In genomic region chr17:46644916-46645475, GRCm38 (mm10) we compare ENCODE assay signal across 8 mouse cellular contexts. TPM values are rescaled to one million over a fixed set of nuclear protein-coding genes. Genes with fewer than 3 reads are reported as not detected.
A peak's percentile ranks its signal among the peaks of the same experiment; 100 is the strongest.
DNase-seq lines count a peak whose midpoint lies in the region; ATAC-seq and TF ChIP-seq lines count a peak whose summit lies in the region.

No protein-coding gene starts in this region.

- 0 out of 2 replicates have a peak, but pooled peaks have one; percentile 16 for ATAC-seq in heart, embryonic 12.5 days (ENCODE audit: insufficient number of reproducible peaks, low FRiP score)
- peak; percentile 73 for ATAC-seq in kidney, postnatal 0 days (replicated peaks; ENCODE audit: low FRiP score, low read depth)

- TF ChIP-seq CTCF in cerebellum, adult 2 months (IDR thresholded peaks at IDR 0.05; ENCODE audit: borderline replicate concordance, insufficient read depth, low read depth, low read length) = no peak
- no peak for TF ChIP-seq CTCF in kidney, postnatal 0 days (IDR thresholded peaks at IDR 0.05; ENCODE audit: low read depth)

- H3K9me3 ChIP-seq in heart, embryonic 12.5 days (replicated peaks) = no peaks in the 10 kb centered on the region
- no peaks in the 10 kb centered on the region for H3K9me3 ChIP-seq in kidney, postnatal 0 days (replicated peaks; ENCODE audit: low read length)

- H3K27me3 ChIP-seq in cerebellum, adult 2 months (ENCODE audit: control insufficient read depth, insufficient read depth, low read length) = no peaks in the 10 kb centered on the region
- no peaks in the 10 kb centered on the region for H3K27me3 ChIP-seq in heart, embryonic 12.5 days (replicated peaks)
- no peaks in the 10 kb centered on the region for H3K27me3 ChIP-seq in kidney, postnatal 0 days (ENCODE audit: insufficient read depth, low read length)

- H3K4me2 ChIP-seq in heart, embryonic 12.5 days = peak overlapping the region; percentile 91
- H3K4me2 ChIP-seq in kidney, postnatal 0 days (ENCODE audit: low read length) = peak overlapping the region; percentile 94

- peak overlapping the region; percentile 79 for H3K9ac ChIP-seq in heart, embryonic 12.5 days
- peak overlapping the region; percentile 75 for H3K9ac ChIP-seq in kidney, postnatal 0 days (ENCODE audit: low read depth, low read length)

- intact Hi-C loops in left cerebral cortex, postnatal 4 days (cut with DNase I) = loop anchor here (10.0 kb wide), 1 partner anchor 90 kb away; the partner anchor contains the start of gene Srf
- intact Hi-C loops in left cerebral cortex, postnatal 36 days (cut with DNase I) = no loop called here

- peaks cover 41% of the 10 kb centered on the region for H3K36me3 ChIP-seq in heart, embryonic 12.5 days
- peaks cover 23% of the 10 kb centered on the region for H3K36me3 ChIP-seq in kidney, postnatal 0 days (ENCODE audit: insufficient read depth, low read length)

- peaks cover 14% of the 10 kb centered on the region for H3K4me1 ChIP-seq in cerebellum, adult 2 months (ENCODE audit: control insufficient read depth, insufficient read depth, low read length)
- peaks cover 29% of the 10 kb centered on the region for H3K4me1 ChIP-seq in heart, embryonic 12.5 days (replicated peaks)
- peaks cover 11% of the 10 kb centered on the region; the same call in 1 of the 2 replicates for H3K4me1 ChIP-seq in kidney, postnatal 0 days (replicated peaks; ENCODE audit: insufficient read depth, low read length)

- DNase-seq in left cerebral cortex, postnatal 4 days = peak; percentile 45
- no peak for DNase-seq in left cerebral cortex, postnatal 36 days (ENCODE audit: low spot score in 2 of 2)
- DNase-seq in cerebellum, adult 2 months = peak; percentile 65 to 66
- peak; percentile 59 for DNase-seq in kidney, postnatal 0 days (ENCODE audit: low spot score)
- DNase-seq in lung, postnatal 25 days (ENCODE audit: low spot score) = peak; percentile 82
- DNase-seq in urinary bladder, postnatal 14 days (ENCODE audit: low spot score) = peak; percentile 79
- DNase-seq in left cerebral cortex, adult 8-10 months (ENCODE audit: low spot score in 2 of 2) = no peak

- H3K4me3 ChIP-seq in cerebellum, adult 2 months (replicated peaks; ENCODE audit: insufficient read depth, low read depth, low read length) = peak overlapping the region; percentile 84
- peak overlapping the region; percentile 89 for H3K4me3 ChIP-seq in heart, embryonic 12.5 days
- H3K4me3 ChIP-seq in kidney, postnatal 0 days (replicated peaks; ENCODE audit: low read depth, low read length) = peak overlapping the region; percentile 76

- 5% methylated on average over 11 of the region's 11 CpGs for WGBS in cerebellum, adult 2 months
- 14% methylated on average over 11 of the region's 11 CpGs for WGBS in heart, embryonic 12.5 days
- WGBS in kidney, postnatal 0 days = 4% methylated on average over 10 of the region's 11 CpGs

- TF ChIP-seq POLR2A in cerebellum, adult 2 months (IDR thresholded peaks at IDR 0.05; ENCODE audit: borderline replicate concordance, insufficient read depth, low read length) = no peak

- peak overlapping the region; percentile 40 for H3K27ac ChIP-seq in cerebellum, adult 2 months (ENCODE audit: insufficient read depth, low read length)
- peak overlapping the region; percentile 65 for H3K27ac ChIP-seq in heart, embryonic 12.5 days (ENCODE audit: poor library complexity, severe bottlenecking)
- peak overlapping the region; percentile 86 for H3K27ac ChIP-seq in kidney, postnatal 0 days

RNA-seq across cellular contexts. Expression of gene Klc4, which starts 0.8 kb away (rescaled TPM):
- total RNA-seq in left cerebral cortex, postnatal 4 days (2021) = 10 to 100 TPM; 18.9 to 20.4 TPM
- 10 to 100 TPM; 19.9 to 21.7 TPM for total RNA-seq in left cerebral cortex, postnatal 36 days (2021)
- 28.1 and 29.8 TPM in 2 replicates for polyA plus RNA-seq in cerebellum, adult 2 months (2012; rRNA removed)
- polyA plus RNA-seq in heart, embryonic 12.5 days (2016; fragmentation: Nextera tagmentation; extraction: Ambion mirVana) = 19.9 and 21.1 TPM in 2 replicates
- polyA plus RNA-seq in kidney, postnatal 0 days (2015; fragmentation: Nextera tagmentation; extraction: Ambion mirVana) = 47.6 and 50.4 TPM in 2 replicates
- 10 to 100 TPM; 20.8 to 23.4 (median 22.5) TPM for total RNA-seq in left cerebral cortex, adult 8-10 months (2022)

RNA-seq across cellular contexts. Expression of gene Mrpl2, which starts 1.0 kb away (rescaled TPM):
- total RNA-seq in left cerebral cortex, postnatal 4 days (2021) = 10 to 100 TPM; 34.3 to 43.6 TPM
- 10 to 100 TPM; 52.5 to 54.7 TPM for total RNA-seq in left cerebral cortex, postnatal 36 days (2021)
- 67.5 and 68.2 TPM in 2 replicates for polyA plus RNA-seq in cerebellum, adult 2 months (2012; rRNA removed)
- 90.9 and 99.0 TPM in 2 replicates for polyA plus RNA-seq in heart, embryonic 12.5 days (2016; fragmentation: Nextera tagmentation; extraction: Ambion mirVana)
- 144 and 157 TPM in 2 replicates for polyA plus RNA-seq in kidney, postnatal 0 days (2015; fragmentation: Nextera tagmentation; extraction: Ambion mirVana)
- total RNA-seq in left cerebral cortex, adult 8-10 months (2022) = 10 to 100 TPM; 54.2 to 66.0 (median 59.1) TPM

RNA-seq across cellular contexts. Expression of gene Cul7, which starts 5.1 kb away (rescaled TPM):
- total RNA-seq in left cerebral cortex, postnatal 4 days (2021) = 10 to 100 TPM; 64.7 to 71.0 TPM
- total RNA-seq in left cerebral cortex, postnatal 36 days (2021) = 10 to 100 TPM; 27.8 to 29.1 TPM
- polyA plus RNA-seq in cerebellum, adult 2 months (2012; rRNA removed) = 43.3 and 44.5 TPM in 2 replicates
- 48.1 and 53.1 TPM in 2 replicates for polyA plus RNA-seq in heart, embryonic 12.5 days (2016; fragmentation: Nextera tagmentation; extraction: Ambion mirVana)
- polyA plus RNA-seq in kidney, postnatal 0 days (2015; fragmentation: Nextera tagmentation; extraction: Ambion mirVana) = 29.0 and 33.3 TPM in 2 replicates
- 10 to 100 TPM; 28.0 to 33.6 (median 32.5) TPM for total RNA-seq in left cerebral cortex, adult 8-10 months (2022)

RNA-seq across cellular contexts. Expression of gene Ptk7, which starts 15.7 kb away (rescaled TPM):
- total RNA-seq in left cerebral cortex, postnatal 4 days (2021) = 10 to 100 TPM; 29.8 to 30.6 TPM
- 10 to 100 TPM; 10.3 to 11.0 TPM for total RNA-seq in left cerebral cortex, postnatal 36 days (2021)
- 5.5 and 5.9 TPM in 2 replicates for polyA plus RNA-seq in cerebellum, adult 2 months (2012; rRNA removed)
- polyA plus RNA-seq in heart, embryonic 12.5 days (2016; fragmentation: Nextera tagmentation; extraction: Ambion mirVana) = 68.5 and 71.4 TPM in 2 replicates
- 94.0 and 103 TPM in 2 replicates for polyA plus RNA-seq in kidney, postnatal 0 days (2015; fragmentation: Nextera tagmentation; extraction: Ambion mirVana)
- total RNA-seq in left cerebral cortex, adult 8-10 months (2022) = 10 to 100 TPM; 11.2 to 12.9 (median 11.8) TPM

RNA-seq across cellular contexts. Expression of gene Rrp36, which starts 29.2 kb away (rescaled TPM):
- 10 to 100 TPM; 19.0 to 22.7 TPM for total RNA-seq in left cerebral cortex, postnatal 4 days (2021)
- 10 to 100 TPM; 14.9 to 16.5 TPM for total RNA-seq in left cerebral cortex, postnatal 36 days (2021)
- polyA plus RNA-seq in cerebellum, adult 2 months (2012; rRNA removed) = 32.3 and 33.0 TPM in 2 replicates
- polyA plus RNA-seq in heart, embryonic 12.5 days (2016; fragmentation: Nextera tagmentation; extraction: Ambion mirVana) = 36.5 and 38.9 TPM in 2 replicates
- 44.4 and 47.2 TPM in 2 replicates for polyA plus RNA-seq in kidney, postnatal 0 days (2015; fragmentation: Nextera tagmentation; extraction: Ambion mirVana)
- total RNA-seq in left cerebral cortex, adult 8-10 months (2022) = 10 to 100 TPM; 16.6 to 19.3 (median 17.9) TPM

Comparison
In these comparisons a context has a peak if more than half of its experiments do, and no peak if none do; other contexts are left out.
1. DNase-seq: peak in left cerebral cortex, postnatal 4 days (single experiment), cerebellum, adult 2 months (2 of 2), kidney, postnatal 0 days (single experiment), lung, postnatal 25 days (single experiment) and urinary bladder, postnatal 14 days (single experiment); none in left cerebral cortex, postnatal 36 days (0 of 2) and left cerebral cortex, adult 8-10 months (0 of 2).
2. Peak in every context shown above with its lines, with median percentiles within 50 percentile points of each other: H3K27ac ChIP-seq and H3K4me3 ChIP-seq.